Mouse (Mus musculus) adrenal gland, postnatal 14 days (tissue): ENCODE measurements around the gene 1110008P14Rik. TPM values are rescaled to one million over a fixed set of nuclear protein-coding genes. Genes with fewer than 3 reads are reported as not detected.
"Not testable (repeated sequence)": the region's sequence is repeated elsewhere in the genome, so short reads cannot be mapped to it uniquely, and the experiment has no call there.

ENCODE experiments used
- DNase-seq: peaks from one replicate; pipeline ENCODE4 v3.0.0; 2021; ENCODE audit warnings: mixed read lengths
- total RNA-seq: library from RNA; stranded (reverse); gene quantifications from 2 replicates; pipeline ENCODE4 v1.2.3, GENCODE M21; 2021

1110008P14Rik gene
- total RNA-seq, 1 experiment from 2014 or later, result 159 TPM

GRCm38 (mm10) chr2:32363376-32364106 is 18.2 kb downstream of the 1110008P14Rik start:
- DNase-seq, result peak; percentile 52

- DNase-seq, result peak; percentile 96
Observed at GRCm38 (mm10) chr2:32362817-32363340, 18.9 kb downstream of the 1110008P14Rik start.

- DNase-seq, result not testable (repeated sequence)
Observed at GRCm38 (mm10) chr2:32362274-32362673, 19.5 kb downstream of the 1110008P14Rik start.

DNA sequence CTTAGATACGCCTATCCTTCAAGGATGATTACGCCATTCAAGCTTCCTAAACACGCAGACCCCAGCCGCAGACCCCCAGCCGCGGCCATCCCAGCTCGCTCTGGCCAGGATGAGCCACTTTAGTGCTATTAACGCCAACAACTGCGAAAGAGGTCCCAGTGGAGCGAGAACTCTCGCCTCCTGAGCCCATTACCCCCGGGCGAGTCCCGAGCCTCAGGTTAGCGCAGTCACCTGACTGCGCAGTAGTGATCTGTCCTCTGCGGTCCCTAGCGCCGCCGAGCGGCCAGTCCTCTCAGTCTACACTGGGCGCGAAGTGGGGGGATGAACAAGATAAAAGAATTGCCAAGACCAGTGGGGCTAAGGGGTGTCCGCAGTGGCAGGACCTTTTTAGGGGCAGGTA is 20.3 kb downstream of the 1110008P14Rik start:
- DNase-seq, result peak; percentile 86

- DNase-seq, result peak; percentile 87
Observed at GRCm38 (mm10) chr2:32360741-32361140, 21.0 kb downstream of the 1110008P14Rik start.

GRCm38 (mm10) chr2:32358381-32358780 is 23.4 kb downstream of the 1110008P14Rik start:
- DNase-seq, result no peak

GRCm38 (mm10) chr2:32357710-32358109 is 24.0 kb downstream of the 1110008P14Rik start:
- DNase-seq, result no peak

DNA sequence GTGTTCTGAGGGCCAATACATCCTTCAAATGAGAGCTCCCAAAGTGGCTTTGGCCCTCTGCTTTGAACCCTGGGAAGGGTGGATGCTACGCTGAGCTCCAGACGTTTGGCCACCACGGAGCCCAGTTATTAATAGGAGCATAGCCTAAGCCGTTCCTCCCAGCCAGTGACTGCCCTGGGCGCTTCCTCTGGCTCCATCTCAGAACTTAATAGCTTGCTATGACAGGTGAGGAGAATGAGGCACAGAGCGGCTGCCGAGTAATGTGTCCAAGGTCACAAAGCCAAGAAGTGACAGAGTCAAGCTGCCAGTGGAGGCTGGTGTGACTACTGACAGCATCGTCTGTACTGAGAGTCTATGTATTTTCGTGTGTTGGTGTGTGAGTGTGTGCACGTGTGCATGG is 25.5 kb downstream of the 1110008P14Rik start:
- no peak for DNase-seq

DNA sequence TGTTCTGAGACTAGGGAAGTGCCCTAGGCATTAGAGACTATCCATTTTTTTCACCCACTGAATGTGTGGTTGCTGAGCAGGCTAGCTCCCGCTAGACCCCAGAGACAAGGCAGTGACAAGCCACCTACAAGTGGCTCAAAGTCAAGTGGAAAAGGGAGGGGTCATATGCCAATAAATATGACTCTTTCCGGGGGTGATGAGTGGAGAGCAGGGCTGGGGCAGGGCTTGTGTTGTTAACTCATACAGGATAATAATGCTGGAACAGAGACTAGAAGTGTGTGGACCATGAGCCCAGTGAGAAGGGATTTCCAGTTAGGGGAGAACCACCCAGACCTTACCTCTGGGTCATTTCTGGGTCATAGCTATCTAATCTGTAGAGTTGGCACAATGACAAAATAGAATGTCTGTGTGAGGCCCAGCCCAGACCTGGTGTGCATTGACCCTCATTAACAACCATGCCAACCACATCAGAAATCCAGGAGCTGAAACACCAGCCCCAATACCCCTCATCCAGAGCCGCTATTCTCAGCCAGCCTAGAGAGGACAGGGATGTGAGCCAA is 27.3 kb downstream of the 1110008P14Rik start:
- DNase-seq, result no peak

DNA sequence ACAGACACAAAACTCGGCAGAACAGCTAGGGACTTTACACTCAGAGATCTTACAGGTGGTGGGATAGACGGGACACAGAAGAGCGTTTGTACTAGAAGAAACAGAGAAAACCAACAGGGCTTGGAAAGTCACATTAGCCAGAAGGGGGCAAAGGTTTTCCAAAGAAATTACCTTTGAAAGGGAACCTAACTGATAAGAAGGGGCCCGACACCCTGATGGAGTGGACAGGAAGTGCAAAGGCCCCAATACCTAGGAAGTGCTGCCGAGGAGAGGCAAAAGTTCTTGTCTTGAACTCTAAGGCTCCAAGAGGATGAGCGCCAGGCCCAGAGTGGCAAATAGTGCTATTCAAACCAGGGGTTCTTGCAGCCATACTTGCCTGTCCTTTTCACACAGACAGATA is 27.9 kb downstream of the 1110008P14Rik start:
- no peak for DNase-seq

- peak; percentile 95 for DNase-seq
Observed at GRCm38 (mm10) chr2:32353007-32353542, 28.7 kb downstream of the 1110008P14Rik start, which contains the start of gene Dnm1. Dnm1 (minus strand) TSS chr2:32353338.

GRCm38 (mm10) chr2:32352151-32353006 is 29.4 kb downstream of the 1110008P14Rik start, which contains the start of gene Ciz1:
Ciz1 (plus strand) TSS chr2:32352327.
- DNase-seq, result peak; percentile 53

- peak; percentile 56 for DNase-seq
Observed at GRCm38 (mm10) chr2:32351471-32351961, 30.2 kb downstream of the 1110008P14Rik start.

DNA sequence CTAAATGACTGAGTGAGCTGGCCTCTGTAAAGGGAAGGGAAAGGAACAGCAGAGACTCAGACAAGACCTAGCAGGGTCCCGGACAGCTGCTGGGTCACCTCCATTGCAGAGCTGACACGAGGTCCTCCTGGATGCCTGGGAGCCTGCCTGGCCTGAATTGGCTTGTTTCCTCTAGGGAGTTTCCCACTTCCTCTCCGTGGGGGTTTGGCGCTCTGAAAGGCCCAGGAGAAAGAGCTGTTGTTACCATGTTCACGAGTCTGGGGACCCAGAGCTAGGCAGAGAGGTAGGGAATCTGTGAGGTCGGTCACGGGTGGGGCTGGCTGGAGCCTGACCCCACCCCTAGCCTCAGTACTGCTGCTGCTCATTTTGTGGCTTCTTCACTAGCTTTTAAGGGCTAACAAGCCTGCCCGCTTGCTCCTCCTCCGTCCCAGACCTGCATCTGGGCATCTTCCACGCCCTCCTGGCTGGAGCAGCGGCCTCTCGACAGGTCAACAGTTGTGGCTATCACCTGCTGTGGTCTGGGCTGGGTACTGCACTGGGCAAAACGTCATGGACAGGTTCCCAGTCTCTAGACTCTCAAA is 31.2 kb downstream of the 1110008P14Rik start:
- no peak for DNase-seq

DNA sequence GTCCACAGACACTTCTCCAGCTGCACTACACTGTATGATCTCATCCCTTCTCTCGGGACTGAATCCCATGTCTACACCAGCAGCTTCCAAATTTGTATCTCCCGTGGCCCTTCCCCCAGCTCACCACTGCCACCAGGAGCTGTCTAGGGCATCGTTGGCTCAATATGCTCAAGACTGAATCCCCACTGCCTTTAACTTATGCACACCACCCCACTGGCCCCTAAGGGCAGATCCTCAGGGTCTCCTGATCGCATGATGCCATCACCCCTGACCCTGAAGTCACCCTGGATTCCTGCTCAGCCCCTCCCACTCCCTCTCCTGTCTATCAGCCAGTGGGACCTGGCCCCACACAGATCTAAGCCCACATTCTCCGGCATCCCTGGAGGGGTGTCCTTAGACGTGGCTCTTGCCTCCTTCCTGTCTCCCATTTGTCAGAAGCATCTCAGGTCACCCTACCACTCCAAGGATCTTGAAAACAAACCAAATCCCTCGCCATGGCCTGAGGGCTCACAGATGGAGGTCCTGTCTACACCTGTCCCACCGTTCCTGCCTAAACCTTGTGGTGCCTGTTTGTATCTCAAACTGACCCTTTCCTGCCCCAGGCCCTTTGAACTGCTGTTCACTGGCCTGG is 32.0 kb downstream of the 1110008P14Rik start:
- DNase-seq, result no peak

GRCm38 (mm10) chr2:32348311-32348710 is 33.4 kb downstream of the 1110008P14Rik start:
- DNase-seq, result no peak

GRCm38 (mm10) chr2:32347019-32347418 is 34.7 kb downstream of the 1110008P14Rik start:
- DNase-seq, result no peak

DNA sequence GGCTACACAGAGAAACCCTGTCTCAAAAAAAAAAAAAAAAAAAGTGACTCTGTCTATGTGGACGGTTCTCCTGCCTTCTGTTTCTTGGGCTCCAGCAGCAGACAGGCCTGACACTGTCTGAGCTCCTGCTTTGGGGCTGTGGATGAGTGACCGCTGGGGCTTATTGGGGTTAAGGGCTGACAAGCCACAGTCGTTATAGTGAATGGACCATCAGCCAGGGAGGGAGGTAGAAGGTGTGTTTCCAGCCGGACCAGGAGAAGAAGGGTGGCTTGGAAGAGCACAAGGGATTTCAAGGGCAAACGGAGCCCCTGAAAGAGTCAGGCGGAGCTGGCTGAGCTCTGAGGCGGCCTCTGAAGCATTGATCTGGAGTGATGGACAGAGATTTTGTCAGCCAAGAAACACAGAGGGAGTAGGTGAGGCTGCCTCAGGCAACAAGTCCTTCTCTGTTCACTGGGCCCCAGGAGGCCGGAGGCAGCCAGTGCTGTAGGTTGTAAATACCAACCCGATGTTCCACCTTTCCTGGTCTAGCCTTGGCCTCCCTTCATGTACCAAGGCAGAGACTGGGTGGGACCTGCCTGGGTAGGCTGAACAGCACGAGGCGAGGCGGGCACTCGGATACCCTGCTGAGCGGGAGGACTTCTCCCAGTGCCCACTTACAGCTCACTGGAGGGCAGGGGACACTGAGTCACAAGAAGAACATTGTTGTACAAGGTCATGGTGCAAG is 37.0 kb downstream of the 1110008P14Rik start:
- DNase-seq, result no peak

DNA sequence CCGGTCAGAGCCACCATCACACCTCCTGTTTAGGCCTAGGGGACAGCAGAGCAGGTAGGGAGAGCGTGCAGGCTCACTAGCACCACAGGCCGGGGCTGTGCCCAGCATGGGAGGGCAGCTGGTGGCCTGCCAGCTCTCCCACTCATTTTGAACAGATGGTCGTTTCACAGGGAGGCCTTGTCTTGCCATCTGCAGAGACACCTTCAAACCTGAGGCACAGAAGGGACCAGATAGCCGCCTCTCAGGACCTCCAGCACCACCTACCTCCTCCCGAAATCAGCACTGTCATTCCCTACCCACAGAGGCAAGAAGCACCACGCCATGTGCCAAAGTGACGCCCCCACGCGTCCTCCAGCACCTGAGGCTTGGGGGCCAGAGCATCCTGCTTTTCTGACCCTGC is 37.7 kb downstream of the 1110008P14Rik start:
- no peak for DNase-seq

- no peak for DNase-seq
Observed at GRCm38 (mm10) chr2:32343351-32343671, 38.4 kb downstream of the 1110008P14Rik start.
